Mouse (Mus musculus) CH12.LX (cell line): ENCODE data around the gene Prkn. TPM values are rescaled to one million over a fixed set of nuclear protein-coding genes. Genes with fewer than 3 reads are reported as not detected.

Experiments used
- DNase-seq: peaks from one replicate; pipeline ENCODE4 v3.0.0-alpha.2; 2013; ENCODE audit errors: extremely low read depth
- H3K27ac ChIP-seq: 2 replicates; pipeline ENCODE4 v1.5.1; 2012; ENCODE audit warnings: low read depth, mild to moderate bottlenecking, control low read depth, moderate library complexity; ENCODE audit not compliant: insufficient read depth
- H3K27me3 ChIP-seq: replicated peaks from 2 replicates; pipeline ENCODE3; 2012; ENCODE audit warnings: inconsistent platforms
- H3K36me3 ChIP-seq, 2 experiments: replicated peaks in 1 of 2; 2 replicates each; pipeline versions ENCODE3 to v1.6.1; 2012; ENCODE audit warnings: inconsistent platforms in 1 of 2, low read length in 1 of 2, mild to moderate bottlenecking in 1 of 2, mixed read lengths in 1 of 2, moderate library complexity in 1 of 2; ENCODE audit not compliant: control insufficient read depth in 1 of 2, insufficient read depth in 1 of 2
- H3K4me1 ChIP-seq, 2 experiments: 2 replicates each; pipeline ENCODE4 v1.6.1; 2012; ENCODE audit warnings: inconsistent platforms in 1 of 2, moderate library complexity in 1 of 2; ENCODE audit not compliant: insufficient read depth in 2 of 2, control insufficient read depth in 1 of 2
- H3K4me2 ChIP-seq: 2 replicates; pipeline ENCODE4 v1.6.1; 2012; ENCODE audit warnings: low read depth, mild to moderate bottlenecking, control low read depth; ENCODE audit not compliant: poor library complexity, insufficient read depth, severe bottlenecking
- H3K4me3 ChIP-seq, 3 experiments: fragments of 150-350 bp in 1 of 3; sonication (generic) in 1 of 3; replicated peaks in 1 of 3; 2 replicates each; pipeline versions ENCODE3 to v1.5.1; 2011 to 2012; ENCODE audit warnings: low read depth in 2 of 3, low read length in 2 of 3, mild to moderate bottlenecking in 2 of 3, moderate library complexity in 2 of 3, control low read depth in 1 of 3, improper control_type of control experiment in 1 of 3, inconsistent platforms in 1 of 3, mixed read lengths in 1 of 3; ENCODE audit not compliant: poor library complexity in 1 of 3
- H3K79me2 ChIP-seq: replicated peaks from 2 replicates; pipeline ENCODE4 v1.6.1; 2012; ENCODE audit warnings: mild to moderate bottlenecking, moderate library complexity; ENCODE audit not compliant: control insufficient read depth, poor library complexity, insufficient read depth, severe bottlenecking; ENCODE audit errors: extremely low read depth
- H3K9ac ChIP-seq: 2 replicates; pipeline ENCODE4 v1.6.1; 2012; ENCODE audit warnings: low read depth, mild to moderate bottlenecking, control low read depth, moderate library complexity; ENCODE audit not compliant: insufficient read depth
- H3K9me3 ChIP-seq: replicated peaks from 2 replicates; pipeline ENCODE3; 2012; ENCODE audit warnings: low read length, inconsistent platforms, mixed read lengths
- BHLHE40 ChIP-seq: IDR thresholded peaks from 2 replicates; pipeline ENCODE4 v1.6.1; 2011; ENCODE audit warnings: mild to moderate bottlenecking, low read depth, low read length, improper control_type of control experiment
- E2F4 ChIP-seq: IDR thresholded peaks from 2 replicates; pipeline ENCODE4 v1.6.1; 2011; ENCODE audit warnings: low read depth, low read length, improper control_type of control experiment; ENCODE audit not compliant: insufficient replicate concordance
- GABPA ChIP-seq: IDR thresholded peaks from 2 replicates; pipeline ENCODE4 v1.6.1; 2012; ENCODE audit warnings: low read depth, low read length, improper control_type of control experiment, inconsistent platforms; ENCODE audit not compliant: insufficient replicate concordance
- HCFC1 ChIP-seq: IDR thresholded peaks from 2 replicates; pipeline ENCODE4 v1.6.1; 2012; ENCODE audit warnings: low read depth, mild to moderate bottlenecking, inconsistent platforms, low read length, improper control_type of control experiment
- JUND ChIP-seq: conservative IDR thresholded peaks from 2 replicates; pipeline ENCODE4 v1.6.1; 2011; ENCODE audit warnings: low read depth, low read length, improper control_type of control experiment
- KAT2A ChIP-seq: IDR thresholded peaks from 2 replicates; pipeline ENCODE4 v1.6.1; 2012; ENCODE audit warnings: low read length, improper control_type of control experiment, inconsistent platforms; ENCODE audit not compliant: insufficient replicate concordance
- MAX ChIP-seq: IDR thresholded peaks from 2 replicates; pipeline ENCODE4 v1.6.1; 2011; ENCODE audit warnings: low read length, improper control_type of control experiment
- MXI1 ChIP-seq: IDR thresholded peaks from 2 replicates; pipeline ENCODE4 v1.6.1; 2011; ENCODE audit warnings: mild to moderate bottlenecking, low read depth, low read length, improper control_type of control experiment
- POLR2A ChIP-seq: IDR thresholded peaks from 2 replicates; pipeline ENCODE4 v1.6.1; 2011; ENCODE audit warnings: low read depth, mild to moderate bottlenecking, improper control_type of control experiment, low read length
- POLR2AphosphoS2 ChIP-seq: IDR thresholded peaks from 2 replicates; pipeline ENCODE4 v1.6.1; 2011; ENCODE audit warnings: low read depth, low read length, improper control_type of control experiment
- RAD21 ChIP-seq: IDR thresholded peaks from 2 replicates; pipeline ENCODE4 v1.6.1; 2011; ENCODE audit warnings: low read depth, mild to moderate bottlenecking, low read length, improper control_type of control experiment, moderate library complexity
- RCOR1 ChIP-seq: conservative IDR thresholded peaks from 2 replicates; pipeline ENCODE4 v1.6.1; 2012; ENCODE audit warnings: low read depth, mild to moderate bottlenecking, inconsistent platforms, low read length, improper control_type of control experiment
- TBP ChIP-seq: conservative IDR thresholded peaks from 2 replicates; pipeline ENCODE4 v1.6.1; 2011; ENCODE audit warnings: low read depth, low read length, improper control_type of control experiment
- TCF12 ChIP-seq: IDR thresholded peaks from 2 replicates; pipeline ENCODE4 v1.6.1; 2014; ENCODE audit warnings: low read depth, mild to moderate bottlenecking, inconsistent platforms, low read length, improper control_type of control experiment
- UBTF ChIP-seq: IDR thresholded peaks from 2 replicates; pipeline ENCODE4 v1.6.1; 2012; ENCODE audit warnings: low read depth, mild to moderate bottlenecking, inconsistent platforms, low read length, improper control_type of control experiment, moderate library complexity
- USF2 ChIP-seq: conservative IDR thresholded peaks from 2 replicates; pipeline ENCODE4 v1.6.1; 2011; ENCODE audit warnings: low read depth, low read length, improper control_type of control experiment
- ZKSCAN1 ChIP-seq: IDR thresholded peaks from 2 replicates; pipeline ENCODE4 v1.6.1; 2012; ENCODE audit warnings: low read depth, inconsistent platforms, low read length, improper control_type of control experiment, borderline replicate concordance
- ZMIZ1 ChIP-seq: IDR thresholded peaks from 2 replicates; pipeline ENCODE4 v1.6.1; 2012; ENCODE audit warnings: low read depth, mild to moderate bottlenecking, inconsistent platforms, low read length, improper control_type of control experiment
- dilution Hi-C: fragments of 300-500 bp; cut with MboI; formaldehyde crosslinking; loops from 2 replicates; pipeline ENCODE4 v1.14.3; 2020; ENCODE audit warnings: low sequenced_read_pairs; ENCODE audit not compliant: extremely low pct_unique_long_range_greater_than_20kb, extremely low pct_ligation_motif_present
- in situ Hi-C: fragments of 300-500 bp; cut with MboI; formaldehyde crosslinking; loops from 3 replicates; pipeline ENCODE4 v1.14.3; 2019; ENCODE audit warnings: low sequenced_read_pairs, low pct_ligation_motif_present, low pct_unique_long_range_greater_than_20kb, mixed read lengths
- polyA plus RNA-seq: library from polyadenylated mRNA; unstranded; fragments of >175 nt; gene quantifications from 2 replicates; pipeline ENCODE4 v1.2.1, GENCODE M21; 2012; ENCODE audit warnings: low read depth; ENCODE audit not compliant: insufficient read length
- total RNA-seq, 2 experiments: library from RNA; depleted of rRNA; stranded (reverse); fragments of 300-350 nt in 1 of 2; fragments of >200 nt in 1 of 2; gene quantifications; 2 replicates each; pipeline ENCODE4 v1.2.3; 2012 to 2014

The Prkn gene
- total and polyA plus RNA-seq, 3 experiments, result 0.08 TPM; not detected in 2

GRCm38 (mm10) chr17:11960492-11960891 lies 1120.3 kb downstream of the Prkn start:
- H3K9ac ChIP-seq, result no peak overlapping the region
- dilution Hi-C loops, result no loop called here
- no peak overlapping the region for H3K4me3 ChIP-seq
- no peak overlapping the region for H3K27ac ChIP-seq
- H3K4me2 ChIP-seq, result no peak overlapping the region
- no peaks in the 10 kb centered on the region for H3K36me3 ChIP-seq
- in situ Hi-C loops, result no loop called here
- H3K27me3 ChIP-seq, result no peaks in the 10 kb centered on the region
- DNase-seq, result no peak
- H3K79me2 ChIP-seq, result no peaks in the 10 kb centered on the region
- TF ChIP-seq MXI1 (no peak), UBTF (no peak)
- H3K4me1 ChIP-seq, result peaks cover 0 to 7% of the 10 kb centered on the region in 2 experiments; a peak in 2 of 4 replicates
- peaks cover 3% of the 10 kb centered on the region for H3K9me3 ChIP-seq

- TF ChIP-seq RCOR1 (no peak), MAX (no peak), UBTF (no peak), HCFC1 (no peak), TBP (no peak), JUND (no peak), ZMIZ1 (no peak), BHLHE40 (no peak), POLR2A (no peak), TCF12 (no peak), MXI1 (no peak), USF2 (no peak), POLR2AphosphoS2 (no peak), KAT2A (no peak), GABPA (no peak), ZKSCAN1 (no peak), E2F4 (no peak), RAD21 (no peak)
- TF ChIP-seq, all 38 proteins: peak for 0
- in situ Hi-C loops (no loop called here), dilution Hi-C loops (no loop called here)
- DNase-seq, result no peak
- no peak overlapping the region for H3K4me3 ChIP-seq
- H3K9me3 ChIP-seq, result peaks cover 11% of the 10 kb centered on the region
- H3K79me2 ChIP-seq, result no peaks in the 10 kb centered on the region
- no peaks in the 10 kb centered on the region for H3K27me3 ChIP-seq
- H3K27ac ChIP-seq, result no peak overlapping the region
- H3K9ac ChIP-seq, result no peak overlapping the region
- H3K36me3 ChIP-seq, result no peaks in the 10 kb centered on the region
- H3K4me2 ChIP-seq, result no peak overlapping the region
- no peaks in the 10 kb centered on the region for H3K4me1 ChIP-seq
These were observed 1122.6 kb downstream of the Prkn start for GRCm38 (mm10) chr17:11962808-11963207.
